Comparison of ENCODE assay signal across 8 mouse cellular contexts in genomic region chr11:95586751-95587422, GRCm38 (mm10). TPM values are rescaled to one million over a fixed set of nuclear protein-coding genes. Genes with fewer than 3 reads are reported as not detected.
A peak's percentile ranks its signal among the peaks of the same experiment; 100 is the strongest.
DNase-seq lines count a peak whose midpoint lies in the region; ATAC-seq and TF ChIP-seq lines count a peak whose summit lies in the region.

No protein-coding gene starts in this region.

- H3K4me1 ChIP-seq in lung, embryonic 14.5 days (ENCODE audit: insufficient read depth), result 0 out of 2 replicates have a peak, but pooled peaks cover 1% of the 10 kb centered on the region
- H3K4me1 ChIP-seq in forebrain, embryonic 12.5 days, result peaks cover 30% of the 10 kb centered on the region
- peaks cover 74% of the 10 kb centered on the region for H3K4me1 ChIP-seq in limb, embryonic 12.5 days (replicated peaks)
- peaks cover 21% of the 10 kb centered on the region for H3K4me1 ChIP-seq in olfactory bulb, adult 2 months (ENCODE audit: control insufficient read depth, insufficient read depth, low read length)

- peak overlapping the region; percentile 43 for H3K4me3 ChIP-seq in lung, embryonic 14.5 days (ENCODE audit: low read depth, low read length)
- peak overlapping the region; percentile 47 for H3K4me3 ChIP-seq in forebrain, embryonic 12.5 days (replicated peaks)
- peak overlapping the region; percentile 48 for H3K4me3 ChIP-seq in limb, embryonic 12.5 days (replicated peaks)
- H3K4me3 ChIP-seq in olfactory bulb, adult 2 months (ENCODE audit: insufficient read depth, low read depth, low read length), result peak overlapping the region; percentile 38

- 2% methylated on average over 27 of the region's 27 CpGs for WGBS in lung, embryonic 14.5 days
- WGBS in forebrain, embryonic 12.5 days, result 1% methylated on average over 27 of the region's 27 CpGs
- whole genome bisulfite sequencing in limb, embryonic 12.5 days, result under 1% methylated on average over 27 of the region's 27 CpGs
- WGBS in olfactory bulb, adult 2 months, result under 1% methylated on average over 27 of the region's 27 CpGs

- DNase-seq in lung, embryonic 14.5 days, result no peak
- DNase-seq in lung, postnatal 36 days, result no peak
- no peak for DNase-seq in cerebellum, adult 11-12 months
- no peak for DNase-seq in spleen, postnatal 36 days (ENCODE audit: low spot score in 2 of 2)
- no peak for DNase-seq in ovary, adult 18-20 months (ENCODE audit: low spot score)

- no peaks in the 10 kb centered on the region for H3K36me3 ChIP-seq in lung, embryonic 14.5 days (ENCODE audit: insufficient read depth)
- no peaks in the 10 kb centered on the region for H3K36me3 ChIP-seq in forebrain, embryonic 12.5 days (replicated peaks)
- no peaks in the 10 kb centered on the region for H3K36me3 ChIP-seq in limb, embryonic 12.5 days

- H3K9ac ChIP-seq in lung, embryonic 14.5 days, result peak overlapping the region; percentile 32
- peak overlapping the region; percentile 56 for H3K9ac ChIP-seq in forebrain, embryonic 12.5 days
- H3K9ac ChIP-seq in limb, embryonic 12.5 days (replicated peaks), result peak overlapping the region; percentile 63

- TF ChIP-seq POLR2A in olfactory bulb, adult 2 months (IDR thresholded peaks at IDR 0.05; ENCODE audit: insufficient read depth, low read depth, low read length), result no peak

- H3K27me3 ChIP-seq in lung, embryonic 14.5 days (ENCODE audit: insufficient read depth, low read length), result peaks cover 77% of the 10 kb centered on the region
- H3K27me3 ChIP-seq in forebrain, embryonic 12.5 days, result peaks cover 94% of the 10 kb centered on the region
- H3K27me3 ChIP-seq in limb, embryonic 12.5 days, result peaks cover 82% of the 10 kb centered on the region

- no peak for ATAC-seq in lung, embryonic 14.5 days (ENCODE audit: insufficient read depth)
- peak; percentile 34; the same call in 1 of the 2 replicates for ATAC-seq in forebrain, embryonic 12.5 days (ENCODE audit: low FRiP score)
- ATAC-seq in limb, embryonic 12.5 days (ENCODE audit: insufficient number of reproducible peaks, insufficient read depth, low FRiP score, low TSS enrichment, low read depth), result peak; percentile 18; the same call in 1 of the 2 replicates

- H3K27ac ChIP-seq in lung, embryonic 14.5 days (ENCODE audit: low read depth), result no peak overlapping the region
- H3K27ac ChIP-seq in forebrain, embryonic 12.5 days, result peak overlapping the region; percentile 69
- peak overlapping the region; percentile 23; the same call in 1 of the 2 replicates for H3K27ac ChIP-seq in limb, embryonic 12.5 days
- H3K27ac ChIP-seq in olfactory bulb, adult 2 months (ENCODE audit: insufficient read depth, low read depth, low read length), result no peak overlapping the region

- H3K4me2 ChIP-seq in lung, embryonic 14.5 days, result peak overlapping the region; percentile 80
- H3K4me2 ChIP-seq in forebrain, embryonic 12.5 days, result peak overlapping the region; percentile 76
- peak overlapping the region; percentile 87 for H3K4me2 ChIP-seq in limb, embryonic 12.5 days

- H3K9me3 ChIP-seq in lung, embryonic 14.5 days (ENCODE audit: low read depth, low read length), result no peaks in the 10 kb centered on the region
- no peaks in the 10 kb centered on the region for H3K9me3 ChIP-seq in forebrain, embryonic 12.5 days
- no peaks in the 10 kb centered on the region for H3K9me3 ChIP-seq in limb, embryonic 12.5 days

- TF ChIP-seq CTCF in lung, embryonic 14.5 days (IDR thresholded peaks at IDR 0.05; ENCODE audit: low read depth), result no peak
- no peak for TF ChIP-seq CTCF in olfactory bulb, adult 2 months (IDR thresholded peaks at IDR 0.05; ENCODE audit: insufficient read depth, low read depth, low read length)

RNA-seq across cellular contexts. Expression of gene Ngfr, which starts 0.6 kb away (rescaled TPM):
- 5.0 and 5.9 TPM in 2 replicates for polyA plus RNA-seq in lung, embryonic 14.5 days (2014; fragmentation: Nextera tagmentation; extraction: Ambion mirVana)
- polyA plus RNA-seq in forebrain, embryonic 12.5 days (2016; fragmentation: Nextera tagmentation; extraction: Ambion mirVana), result 10.5 and 10.9 TPM in 2 replicates
- 24.3 and 26.7 TPM in 2 replicates for polyA plus RNA-seq in limb, embryonic 12.5 days (2016; fragmentation: Nextera tagmentation; extraction: Ambion mirVana)
- polyA plus RNA-seq in olfactory bulb, adult 2 months (2012; ENCODE audit: insufficient read depth, insufficient read length, low replicate concordance, missing spikeins), result not detected in 2 replicates

Comparison
In these comparisons a context has a peak if more than half of its experiments do, and no peak if none do; other contexts are left out.
1. H3K27ac ChIP-seq: peak in forebrain, embryonic 12.5 days (single experiment) and limb, embryonic 12.5 days (single experiment); none in lung, embryonic 14.5 days (single experiment) and olfactory bulb, adult 2 months (single experiment).
2. Peak in every context shown above with its lines, with median percentiles within 50 percentile points of each other: H3K4me2 ChIP-seq, H3K4me3 ChIP-seq and H3K9ac ChIP-seq.